Mouse (Mus musculus) embryonic fibroblast, embryonic 13.5 days (primary cell): ENCODE results near the gene Ttll7. TPM values are rescaled to one million over a fixed set of nuclear protein-coding genes. Genes with fewer than 3 reads are reported as not detected.

ENCODE experiments used
- H3K27ac ChIP-seq: 2 replicates; pipeline ENCODE4 v1.5.1; 2012; ENCODE audit warnings: low read length, control low read depth, inconsistent platforms; ENCODE audit not compliant: insufficient read depth
- H3K4me1 ChIP-seq: 2 replicates; pipeline ENCODE4 v1.6.1; 2011; ENCODE audit warnings: low read length; ENCODE audit not compliant: control insufficient read depth, insufficient read depth
- H3K4me3 ChIP-seq: 2 replicates; pipeline ENCODE4 v1.5.1; 2011; ENCODE audit warnings: mild to moderate bottlenecking, control low read depth, low read length; ENCODE audit not compliant: insufficient read depth
- CTCF ChIP-seq: IDR thresholded peaks from 2 replicates; pipeline ENCODE4 v1.5.1; 2011; ENCODE audit warnings: mild to moderate bottlenecking, control low read depth, low read length, moderate library complexity, borderline replicate concordance; ENCODE audit not compliant: insufficient read depth
- POLR2A ChIP-seq: IDR thresholded peaks from 2 replicates; pipeline ENCODE4 v1.6.1; 2011; ENCODE audit warnings: low read depth, mild to moderate bottlenecking, control low read depth, low read length, moderate library complexity
- polyA plus RNA-seq: library from polyadenylated mRNA; stranded (reverse); fragments of >200 nt; gene quantifications from 2 replicates; pipeline ENCODE4 v1.2.4, GENCODE M21; 2011; ENCODE audit warnings: low read depth; ENCODE audit not compliant: missing spikeins, insufficient read length

The Ttll7 gene
- polyA plus RNA-seq, 1 experiment, result 7.0 TPM

- no peak for TF ChIP-seq POLR2A
- no peak for TF ChIP-seq CTCF
- H3K27ac ChIP-seq, result no peak overlapping the region
- no peaks in the 10 kb centered on the region for H3K4me1 ChIP-seq
- no peak overlapping the region for H3K4me3 ChIP-seq
Observed at GRCm38 (mm10) chr3:146931190-146931589, 79.0 kb downstream of the Ttll7 start.

- H3K27ac ChIP-seq, result no peak overlapping the region
- no peaks in the 10 kb centered on the region for H3K4me1 ChIP-seq
- TF ChIP-seq CTCF (no peak), POLR2A (no peak)
- no peak overlapping the region for H3K4me3 ChIP-seq
Observed at GRCm38 (mm10) chr3:146932506-146932905, 80.3 kb downstream of the Ttll7 start.

GRCm38 (mm10) chr3:146936888-146937287 lies 84.7 kb downstream of the Ttll7 start:
- H3K4me1 ChIP-seq, result no peaks in the 10 kb centered on the region
- H3K4me3 ChIP-seq, result no peak overlapping the region
- TF ChIP-seq CTCF (no peak), POLR2A (no peak)
- no peak overlapping the region for H3K27ac ChIP-seq

GRCm38 (mm10) chr3:146939391-146940250 lies 87.5 kb downstream of the Ttll7 start:
- Histone ChIP-seq H3K27ac (no peak overlapping the region), H3K4me3 (no peak overlapping the region), H3K4me1 (no peaks in the 10 kb centered on the region)
- peak; percentile 42; the same call in 1 of the 2 replicates for TF ChIP-seq CTCF
- TF ChIP-seq POLR2A, result no peak

GRCm38 (mm10) chr3:146943101-146943500 lies 90.9 kb downstream of the Ttll7 start:
- H3K4me1 ChIP-seq, result no peaks in the 10 kb centered on the region
- H3K27ac ChIP-seq, result no peak overlapping the region
- TF ChIP-seq POLR2A (no peak), CTCF (no peak)
- H3K4me3 ChIP-seq, result no peak overlapping the region

GRCm38 (mm10) chr3:146945342-146945741 lies 93.2 kb downstream of the Ttll7 start:
- Histone ChIP-seq H3K4me3 (no peak overlapping the region), H3K27ac (no peak overlapping the region), H3K4me1 (no peaks in the 10 kb centered on the region)
- TF ChIP-seq POLR2A, result no peak
- TF ChIP-seq CTCF, result no peak

- Histone ChIP-seq H3K4me1 (no peaks in the 10 kb centered on the region), H3K4me3 (peak overlapping the region; percentile 48), H3K27ac (no peak overlapping the region)
- peak; percentile 30; the same call in 1 of the 2 replicates for TF ChIP-seq CTCF
- no peak for TF ChIP-seq POLR2A
Observed at GRCm38 (mm10) chr3:146945887-146946286, 93.7 kb downstream of the Ttll7 start.

- Histone ChIP-seq H3K27ac (no peak overlapping the region), H3K4me3 (no peak overlapping the region), H3K4me1 (no peaks in the 10 kb centered on the region)
- TF ChIP-seq POLR2A, result no peak
- TF ChIP-seq CTCF, result no peak
Observed at GRCm38 (mm10) chr3:146946641-146947040, 94.5 kb downstream of the Ttll7 start.

GRCm38 (mm10) chr3:146956792-146957191 lies 104.6 kb downstream of the Ttll7 start:
- Histone ChIP-seq H3K4me1 (no peaks in the 10 kb centered on the region), H3K4me3 (no peak overlapping the region), H3K27ac (no peak overlapping the region)
- TF ChIP-seq POLR2A (no peak), CTCF (no peak)

GRCm38 (mm10) chr3:146962838-146963237 lies 110.7 kb downstream of the Ttll7 start:
- H3K4me3 ChIP-seq, result no peak overlapping the region
- TF ChIP-seq POLR2A (no peak), CTCF (no peak)
- no peak overlapping the region for H3K27ac ChIP-seq
- H3K4me1 ChIP-seq, result no peaks in the 10 kb centered on the region
